Mouse (Mus musculus): ENCODE results near the gene Unk.
A peak's percentile ranks its signal among the peaks of the same experiment; 100 is the strongest.
"Not testable (repeated sequence)": the region's sequence is repeated elsewhere in the genome, so short reads cannot be mapped to it uniquely, and the experiment has no call there.

The Unk gene

GRCm38 (mm10) chr11:116010948-116011347 is 19.2 kb upstream of the Unk start:
- no peak for DNase-seq (ENCODE audit: low spot score in 2 of 2)

DNA sequence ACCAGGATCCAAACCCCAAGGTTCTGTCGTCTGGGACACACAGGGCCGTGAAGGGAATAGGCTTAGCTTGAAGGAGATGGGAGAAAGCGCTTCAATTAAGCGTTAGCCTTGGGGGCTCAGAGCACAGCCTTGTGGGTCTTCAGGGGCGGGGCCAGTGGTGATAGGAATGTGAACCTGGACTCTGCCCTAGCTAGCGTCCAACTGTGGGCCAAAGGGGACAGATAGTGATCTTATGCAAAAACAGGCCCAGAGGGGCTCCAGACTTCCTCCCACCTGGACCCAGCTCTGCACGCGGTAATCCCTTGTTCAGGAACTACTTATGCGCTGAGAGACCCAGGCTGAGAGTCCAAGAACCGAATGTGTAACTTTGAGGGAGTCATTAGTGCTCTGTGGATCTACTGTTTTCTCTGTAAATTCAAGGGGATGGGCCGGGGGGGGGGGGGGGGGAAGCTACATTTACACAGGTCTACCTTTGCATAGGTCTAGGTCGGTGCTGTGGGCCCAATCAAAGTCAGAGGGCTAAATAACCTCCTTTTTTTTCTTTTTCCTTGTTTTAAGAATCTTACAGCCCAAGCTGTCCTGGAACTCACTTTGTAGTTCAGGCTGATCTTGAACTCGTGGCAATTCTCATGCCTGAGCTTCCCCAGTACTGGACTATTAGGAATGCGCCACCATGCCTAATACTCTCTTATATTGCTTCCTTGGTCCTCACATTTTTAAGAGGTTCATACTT is 18.4 kb upstream of the Unk start:
- no peak for DNase-seq (ENCODE audit: low spot score in 2 of 2)

- DNase-seq (ENCODE audit: low spot score in 2 of 2) = peak; percentile 77 to 85
These were observed 17.7 kb upstream of the Unk start, which contains the start of gene Galk1 for GRCm38 (mm10) chr11:116012262-116012947. TSS of gene Galk1 (minus strand) at chr11:116012719.

DNA sequence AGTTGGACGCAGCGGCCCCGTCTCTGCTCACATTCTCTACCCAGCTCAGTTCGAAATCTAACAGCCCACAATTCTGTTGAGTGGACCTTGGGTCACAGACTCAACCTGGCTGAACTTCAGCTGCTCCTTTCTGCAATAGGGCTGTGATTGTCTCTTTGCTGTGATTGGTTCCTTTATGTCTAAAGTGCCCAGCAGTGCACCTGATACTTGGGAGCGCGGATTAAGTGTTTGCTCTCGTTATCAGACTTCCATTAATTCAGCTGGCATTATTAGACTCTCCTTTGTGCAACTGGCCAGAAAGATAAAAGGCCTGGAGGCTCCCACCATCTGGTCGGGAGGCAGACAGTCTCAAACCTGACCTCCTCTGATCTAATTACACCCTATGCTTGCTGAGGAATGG is 15.3 kb upstream of the Unk start:
- no peak for DNase-seq (ENCODE audit: low spot score in 2 of 2)

DNA sequence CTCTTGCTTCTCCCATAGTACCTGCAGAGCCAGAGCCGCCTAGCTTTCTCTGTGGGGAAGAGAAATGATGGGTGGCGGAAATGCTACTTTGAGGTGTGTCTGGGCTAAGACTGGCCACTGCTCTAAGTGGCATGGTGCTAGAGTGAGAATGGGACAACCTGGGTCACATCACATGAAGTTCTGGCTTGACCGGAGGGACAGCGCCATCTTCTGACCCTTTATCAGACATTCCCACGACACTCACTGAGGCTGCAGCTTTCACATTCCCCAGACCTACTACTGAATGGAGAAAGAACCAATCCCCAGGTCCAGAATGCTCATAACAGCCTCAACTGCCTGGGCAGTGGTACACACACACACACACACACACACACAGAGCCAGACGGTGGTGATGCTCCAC is 12.0 kb upstream of the Unk start:
- DNase-seq (ENCODE audit: low spot score in 2 of 2) = peak in 1 of 2 experiments; percentile 24

DNA sequence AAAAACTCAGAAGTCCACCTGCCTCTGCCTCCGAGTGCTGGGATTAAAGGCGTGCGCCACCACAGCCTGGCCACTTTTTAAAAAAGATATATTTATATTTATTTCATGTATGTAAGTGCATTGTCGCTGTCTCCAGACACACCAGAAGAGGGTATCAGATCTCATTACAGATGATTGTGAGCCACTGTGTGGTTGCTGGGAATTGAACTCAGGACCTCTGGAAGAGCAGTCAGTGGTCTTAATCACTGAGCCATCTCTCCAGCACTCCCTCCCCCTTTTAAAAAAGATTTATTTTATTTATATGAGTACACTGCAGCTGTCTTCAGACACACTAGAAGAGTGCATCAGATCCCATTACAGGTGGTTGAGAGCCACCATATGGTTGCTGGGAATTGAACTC is 11.3 kb upstream of the Unk start:
- not testable (repeated sequence) for DNase-seq (ENCODE audit: low spot score in 2 of 2)

GRCm38 (mm10) chr11:116019360-116019791 is 10.7 kb upstream of the Unk start:
- no peak for DNase-seq (ENCODE audit: low spot score in 2 of 2)

DNA sequence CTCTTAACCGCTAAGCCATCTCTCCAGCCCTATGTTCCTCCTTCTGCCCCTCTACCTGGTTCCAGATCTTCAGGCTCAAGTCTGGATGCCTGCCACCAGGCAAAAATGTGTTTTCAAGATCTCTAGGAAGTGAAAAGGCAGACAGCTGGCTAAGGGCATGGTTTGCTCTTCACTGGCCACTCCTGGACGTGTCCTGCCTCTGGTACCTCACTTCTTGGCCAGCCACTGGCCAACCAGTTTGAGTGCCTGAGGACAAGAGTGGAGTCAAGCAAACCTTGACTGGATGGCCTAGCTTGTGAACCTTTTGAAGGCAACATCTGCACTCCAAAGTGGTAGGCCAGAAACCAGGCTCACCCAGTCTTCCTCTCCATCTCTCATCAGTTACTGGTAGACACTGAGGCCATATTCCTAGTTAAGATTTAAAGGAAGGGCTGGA is 10.1 kb upstream of the Unk start:
- no peak for DNase-seq (ENCODE audit: low spot score in 2 of 2)

GRCm38 (mm10) chr11:116020519-116020922 is 9.6 kb upstream of the Unk start:
- DNase-seq (ENCODE audit: low spot score in 2 of 2) = no peak

DNA sequence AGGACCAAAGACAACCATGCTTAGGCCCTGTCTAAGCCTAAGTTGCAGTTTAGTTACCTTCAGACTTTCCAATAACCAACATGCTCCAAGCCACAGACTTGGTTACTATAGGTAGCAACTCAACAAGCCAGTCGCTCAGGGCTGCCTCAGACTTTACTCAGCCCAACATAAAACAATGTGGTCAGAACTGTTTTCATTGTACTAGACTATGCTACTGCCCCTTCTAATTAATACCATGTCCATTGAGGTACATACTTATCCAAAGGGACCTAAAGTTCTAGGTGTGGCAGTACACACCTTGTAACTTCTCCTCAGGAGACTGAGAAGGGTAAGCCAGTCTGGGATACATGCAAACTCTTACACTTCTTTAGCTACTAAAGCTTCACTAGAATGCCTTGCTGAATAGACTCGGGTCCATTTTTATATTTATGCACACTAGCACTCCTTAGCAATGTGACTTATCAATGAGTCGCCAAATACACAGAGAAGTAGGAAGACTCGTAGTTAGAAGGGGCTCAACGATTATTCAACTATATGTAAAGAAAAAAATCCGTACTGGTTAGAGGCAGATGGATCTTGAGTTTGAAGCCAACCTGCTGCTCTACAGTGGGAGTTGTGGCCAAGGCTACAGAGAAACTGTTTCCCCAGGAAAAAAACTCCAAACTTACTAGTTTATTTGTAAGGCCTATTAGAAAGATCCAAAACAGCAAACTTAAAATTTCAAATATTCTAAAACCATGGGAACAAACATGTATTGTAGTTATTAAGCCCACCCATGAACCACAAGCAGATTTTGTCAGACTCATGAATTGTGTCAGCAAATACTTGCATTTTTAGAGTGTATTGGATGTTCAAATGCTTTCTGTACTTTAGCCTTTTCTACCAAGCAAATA is 8.5 kb upstream of the Unk start:
- DNase-seq (ENCODE audit: low spot score in 2 of 2) = no peak

- DNase-seq (ENCODE audit: low spot score in 2 of 2) = no peak
These were observed 7.8 kb upstream of the Unk start for GRCm38 (mm10) chr11:116022256-116022780.

DNA sequence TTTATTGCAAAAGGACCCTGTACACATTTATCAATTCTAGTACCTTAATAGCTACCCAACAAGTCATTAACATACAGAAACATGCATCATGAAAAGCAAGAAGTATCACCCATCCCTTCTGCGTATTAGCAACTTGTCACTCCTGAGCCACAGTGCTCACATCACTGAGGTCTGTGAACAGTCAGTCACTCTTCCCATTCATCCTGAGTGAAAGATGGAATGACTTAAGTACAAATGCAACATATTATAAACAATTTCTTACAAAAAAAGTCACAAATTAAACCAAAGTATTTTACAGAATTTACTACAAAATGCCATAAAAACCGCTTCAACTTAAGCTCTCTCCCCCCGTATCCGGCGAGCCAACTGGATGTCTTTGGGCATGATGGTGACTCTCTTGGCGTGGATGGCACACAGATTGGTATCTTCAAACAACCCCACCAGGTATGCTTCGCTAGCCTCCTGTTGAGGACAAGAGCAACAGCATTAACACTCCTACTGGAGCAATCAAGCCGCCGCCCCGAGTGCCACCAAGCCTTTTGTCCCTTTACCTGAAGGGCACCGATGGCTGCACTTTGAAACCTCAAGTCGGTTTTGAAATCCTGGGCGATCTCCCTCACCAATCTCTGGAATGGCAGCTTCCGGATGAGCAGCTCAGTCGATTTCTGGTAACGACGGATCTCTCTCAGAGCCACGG is 6.9 kb upstream of the Unk start:
- not testable (repeated sequence) for DNase-seq (ENCODE audit: low spot score in 2 of 2)

DNA sequence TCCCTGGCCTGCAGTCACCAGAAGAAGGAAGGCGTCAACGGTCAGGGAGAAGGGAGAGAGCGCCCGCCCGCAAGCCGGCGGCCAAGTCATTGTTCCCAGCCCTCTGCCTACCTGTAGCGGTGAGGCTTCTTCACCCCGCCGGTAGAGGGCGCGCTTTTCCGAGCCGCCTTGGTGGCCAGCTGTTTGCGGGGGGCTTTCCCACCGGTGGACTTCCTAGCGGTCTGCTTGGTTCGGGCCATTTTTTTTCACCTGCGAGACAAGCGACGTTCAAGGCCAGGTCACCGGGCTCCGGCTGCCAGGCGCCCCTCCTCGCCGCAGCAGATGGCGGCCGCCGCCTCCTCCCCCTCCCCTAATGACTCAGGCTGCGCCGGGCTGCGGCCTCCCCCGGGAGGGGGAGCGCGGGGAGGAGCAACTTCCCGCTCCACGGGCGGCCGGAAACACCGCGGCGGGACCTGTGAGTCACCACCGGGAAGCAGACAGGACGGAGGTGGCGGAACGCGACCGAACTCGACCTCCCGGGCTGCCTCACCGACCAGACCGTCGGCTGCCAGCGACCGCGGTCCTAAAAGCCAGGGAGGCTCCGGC is 6.3 kb upstream of the Unk start:
- peak; percentile 78 to 79 for DNase-seq (ENCODE audit: low spot score in 2 of 2)

DNA sequence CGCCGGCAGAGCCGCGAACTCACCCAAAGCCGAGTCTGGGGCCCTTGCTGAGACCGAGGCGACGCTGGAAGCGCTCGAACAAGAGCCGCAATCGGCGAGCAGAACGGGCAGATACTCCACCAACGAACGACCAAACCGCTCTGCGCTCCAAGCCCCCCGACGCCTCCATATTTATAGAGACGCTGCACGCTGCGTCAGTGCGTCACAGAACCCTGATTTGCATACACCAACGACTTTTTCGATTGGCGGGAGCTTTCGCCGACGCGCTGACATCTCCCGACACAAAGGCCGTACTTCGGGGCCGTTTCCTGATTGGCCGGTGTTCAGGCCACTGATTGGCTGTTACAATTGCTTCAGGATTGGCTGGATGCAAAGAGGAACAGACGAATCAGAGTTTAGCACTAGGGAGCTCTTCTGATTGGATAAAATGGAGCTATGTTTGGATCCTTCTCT is 5.7 kb upstream of the Unk start:
- DNase-seq (ENCODE audit: low spot score in 2 of 2) = peak; percentile 94 to 97

DNA sequence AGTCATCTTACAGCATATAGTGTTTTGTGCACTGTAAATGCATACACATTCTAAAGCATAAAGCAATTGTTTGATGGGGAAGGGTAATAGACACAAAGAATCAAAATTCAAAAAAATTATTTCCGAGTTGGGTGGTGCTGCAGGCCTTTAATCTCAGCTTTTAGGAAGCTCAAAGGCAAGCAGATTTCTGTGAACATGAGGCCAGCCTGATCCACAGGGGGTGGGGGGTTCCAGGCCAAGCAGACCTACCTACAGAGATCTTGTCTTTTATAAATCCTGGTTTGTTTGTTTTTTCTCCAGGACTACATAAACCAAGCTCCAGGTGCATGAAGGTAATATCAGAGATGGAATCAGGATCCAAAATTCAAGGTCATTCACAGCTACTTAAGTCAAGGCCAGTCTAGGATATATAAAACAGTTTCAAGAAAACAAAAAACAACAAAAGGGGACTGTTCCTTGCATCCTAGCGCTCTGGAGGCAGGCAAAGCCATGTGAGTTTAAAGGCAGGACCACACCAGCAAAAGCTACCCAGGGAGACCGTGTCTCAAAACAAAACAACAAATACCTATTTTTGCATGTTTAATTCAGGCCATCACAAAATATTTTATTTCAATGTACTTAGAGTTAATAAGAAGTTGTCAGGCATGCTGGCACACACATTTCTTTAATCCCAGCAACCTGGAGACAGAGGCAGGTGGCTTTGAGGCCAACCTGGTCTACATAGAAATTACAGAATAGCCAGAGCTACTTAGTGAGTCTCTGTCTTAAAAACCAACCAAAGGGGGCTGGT is 4.9 kb upstream of the Unk start:
- no peak for DNase-seq (ENCODE audit: low spot score in 2 of 2)

GRCm38 (mm10) chr11:116027756-116028155 is 2.4 kb upstream of the Unk start, which contains the start of gene H3f3b:
TSS of gene H3f3b (minus strand) at chr11:116027962.
- no peak for DNase-seq (ENCODE audit: low spot score in 2 of 2)

DNA sequence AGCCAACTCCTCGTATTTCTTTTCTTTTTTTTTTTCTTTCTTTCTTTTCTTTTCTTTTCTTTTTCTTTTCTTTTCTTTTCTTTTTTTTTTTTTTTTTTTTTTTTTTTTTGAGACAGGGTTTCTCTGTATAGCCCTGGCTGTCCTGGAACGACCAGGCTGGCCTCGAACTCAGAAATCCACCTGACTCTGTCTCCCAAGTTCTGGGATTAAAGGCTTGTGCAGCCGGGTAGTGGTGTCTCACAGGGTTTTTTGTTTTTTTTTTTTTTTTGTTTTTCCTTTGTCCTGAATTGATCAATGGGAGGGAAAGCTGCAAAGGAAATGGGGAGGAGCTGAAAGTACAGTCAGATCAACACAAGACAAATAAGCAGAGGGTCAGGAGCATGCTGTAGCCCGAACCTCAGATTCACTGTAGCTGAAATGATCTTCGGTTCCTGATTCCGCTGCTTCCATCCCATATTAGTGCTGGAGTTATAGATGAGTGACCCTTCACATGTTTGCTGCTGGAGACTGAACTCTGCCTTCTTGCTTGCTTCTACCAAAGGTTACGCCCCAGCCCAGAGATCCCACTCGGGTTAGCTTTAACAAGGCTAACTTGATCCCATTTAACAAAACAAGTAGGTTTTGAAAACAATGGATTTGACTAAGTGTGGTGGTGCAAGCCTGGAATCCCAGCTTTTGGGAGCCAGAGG is 1.8 kb upstream of the Unk start:
- DNase-seq (ENCODE audit: low spot score in 2 of 2) = no peak

DNA sequence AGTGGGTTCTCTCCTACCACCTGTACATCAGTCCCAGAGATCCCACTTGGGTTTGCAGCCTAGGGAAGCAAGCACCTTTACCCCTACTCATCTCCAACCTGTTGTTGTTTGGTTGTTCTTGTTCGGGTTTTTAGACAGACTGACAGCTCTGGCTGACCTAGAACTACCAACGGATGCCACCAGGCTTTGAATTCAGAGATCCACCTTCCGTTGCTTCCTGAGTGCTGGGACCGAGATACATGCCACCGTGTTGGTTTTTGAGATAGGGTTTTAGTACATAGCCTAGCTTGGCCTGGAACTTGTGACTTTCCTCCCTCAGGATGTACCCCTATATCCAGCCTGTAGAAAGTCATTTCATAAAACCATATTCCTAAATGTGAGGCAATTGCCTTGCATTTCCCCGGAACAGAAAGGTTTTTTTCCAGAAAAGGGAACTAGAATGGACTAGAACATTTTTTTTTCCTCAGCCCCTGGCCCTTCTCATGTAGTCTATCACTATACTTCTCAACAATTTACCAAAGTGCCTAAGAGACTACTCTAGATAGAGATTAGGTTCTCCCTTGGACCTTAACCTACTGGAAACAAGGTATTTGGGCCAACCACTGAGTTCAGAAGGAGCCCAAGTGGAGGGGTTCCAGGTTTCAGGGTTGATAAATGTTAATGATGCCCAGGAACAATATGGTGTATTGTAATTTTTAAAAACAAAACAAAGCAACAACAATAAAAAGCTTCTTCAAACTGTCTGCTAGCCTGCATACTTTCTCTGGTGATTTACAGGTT is 846 bp upstream of the Unk start:
- no peak for DNase-seq (ENCODE audit: low spot score in 2 of 2)

Measured in right cerebral cortex, adult 2 months (tissue).